Mouse (Mus musculus): ENCODE measurements around the gene Lgals3bp. TPM values are rescaled to one million over a fixed set of nuclear protein-coding genes. Genes with fewer than 3 reads are reported as not detected.

The Lgals3bp gene
- total and polyA plus RNA-seq, 3 experiments, result 3.0 to 18.3 TPM; not detected in 1

DNA sequence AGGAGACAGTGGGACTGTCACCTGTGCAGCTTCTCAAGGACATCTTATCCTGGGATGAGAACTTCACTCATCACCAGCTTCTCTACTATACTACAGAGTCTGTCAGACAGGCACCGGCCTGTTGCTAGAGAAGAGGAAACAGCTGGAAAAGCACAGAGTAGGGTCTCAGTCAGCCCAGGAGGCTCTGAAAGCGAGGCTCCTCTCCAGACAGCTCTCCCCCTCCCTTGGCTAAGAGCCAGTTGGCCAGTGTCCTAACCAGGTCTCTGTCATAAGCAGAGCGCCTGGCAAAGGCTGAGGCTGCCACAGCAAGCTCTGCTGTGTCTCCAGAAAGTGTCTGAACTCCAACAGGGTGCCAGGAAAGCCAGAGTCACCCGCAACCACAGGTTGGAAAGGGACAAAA, 56.2 kb downstream of the Lgals3bp start:
- no peak overlapping the region for H3K9ac ChIP-seq (ENCODE audit: control insufficient read depth, low read depth, low read length, poor library complexity, severe bottlenecking)
- peaks cover 3 to 13% of the 10 kb centered on the region in 2 experiments; a peak in 3 of 4 replicates for H3K27me3 ChIP-seq (ENCODE audit: control insufficient read depth in 1 of 2, insufficient read depth in 2 of 2, low read length in 2 of 2)
- no peaks in the 10 kb centered on the region for H3K79me2 ChIP-seq (ENCODE audit: control insufficient read depth, insufficient read depth, low read length, poor library complexity)
- H3K9me3 ChIP-seq (replicated peaks; ENCODE audit: insufficient read depth, low read length), result no peaks in the 10 kb centered on the region
- H3K36me3 ChIP-seq (ENCODE audit: control insufficient read depth in 1 of 2, insufficient read depth in 2 of 2, low read length in 2 of 2), result peaks cover 0 to 10% of the 10 kb centered on the region in 2 experiments; a peak in 2 of 4 replicates
- no peak overlapping the region for H3K27ac ChIP-seq (ENCODE audit: control insufficient read depth, low read depth, low read length)
- peaks cover 6 to 13% of the 10 kb centered on the region in 2 experiments; a peak in 3 of 4 replicates for H3K4me1 ChIP-seq (ENCODE audit: control insufficient read depth in 1 of 2, insufficient read depth in 2 of 2, low read length in 2 of 2)
- no peak for DNase-seq (ENCODE audit: low read depth, low spot score)
- no peak for TF ChIP-seq GATA1 (IDR thresholded peaks at IDR 0.05; ENCODE audit: low read depth, low read length)
- no peak for TF ChIP-seq ZKSCAN1 (IDR thresholded peaks at IDR 0.05; ENCODE audit: low read depth, low read length)
- TF ChIP-seq UBTF (IDR thresholded peaks at IDR 0.05; ENCODE audit: borderline replicate concordance, insufficient read depth, low read depth, low read length), result no peak
- no peak overlapping the region for H3K4me3 ChIP-seq (ENCODE audit: control insufficient read depth in 1 of 2, insufficient read depth in 1 of 2, low read depth in 2 of 2, low read length in 2 of 2)

DNA sequence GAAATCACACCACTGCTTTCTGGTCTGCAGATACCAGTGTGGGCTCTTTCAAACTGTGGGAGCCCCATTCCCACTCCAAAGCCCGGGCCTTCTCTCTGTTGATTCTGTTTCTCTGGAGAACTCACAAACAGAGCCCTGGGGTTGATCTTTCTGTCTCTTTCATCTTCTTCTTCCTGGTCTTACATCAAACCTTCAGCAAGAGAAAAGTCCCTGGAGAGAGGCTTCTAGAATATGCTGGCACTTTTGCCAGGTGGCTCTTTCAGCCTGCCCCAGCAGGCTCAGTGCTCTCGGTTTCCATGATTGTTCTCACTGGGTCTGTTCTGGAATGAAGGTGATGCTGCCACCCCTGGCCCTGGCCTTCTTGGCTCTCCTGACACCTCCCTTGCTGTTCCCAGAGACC, 58.3 kb downstream of the Lgals3bp start:
- Histone ChIP-seq H3K9ac (ENCODE audit: control insufficient read depth, low read depth, low read length, poor library complexity, severe bottlenecking) (no peak overlapping the region), H3K79me2 (ENCODE audit: control insufficient read depth, insufficient read depth, low read length, poor library complexity) (no peaks in the 10 kb centered on the region), H3K9me3 (replicated peaks; ENCODE audit: insufficient read depth, low read length) (no peaks in the 10 kb centered on the region), H3K4me3 (ENCODE audit: control insufficient read depth in 1 of 2, insufficient read depth in 1 of 2, low read depth in 2 of 2, low read length in 2 of 2) (no peak overlapping the region), H3K27ac (ENCODE audit: control insufficient read depth, low read depth, low read length) (no peak overlapping the region), H3K4me1 (ENCODE audit: control insufficient read depth in 1 of 2, insufficient read depth in 2 of 2, low read length in 2 of 2) (peaks cover 2 to 5% of the 10 kb centered on the region in 2 experiments; a peak in 3 of 4 replicates), H3K27me3 (ENCODE audit: control insufficient read depth in 1 of 2, insufficient read depth in 2 of 2, low read length in 2 of 2) (peaks cover 8 to 18% of the 10 kb centered on the region in 2 experiments), H3K36me3 (ENCODE audit: control insufficient read depth in 1 of 2, insufficient read depth in 2 of 2, low read length in 2 of 2) (peaks cover 0 to 5% of the 10 kb centered on the region in 2 experiments; a peak in 2 of 4 replicates)
- TF ChIP-seq TCF12 (IDR thresholded peaks at IDR 0.05; ENCODE audit: low read depth, low read length), result no peak
- no peak for TF ChIP-seq MAZ (IDR thresholded peaks at IDR 0.05; ENCODE audit: low read depth, low read length)
- no peak for TF ChIP-seq GABPA (IDR thresholded peaks at IDR 0.05; ENCODE audit: low read depth, low read length)
- TF ChIP-seq E2F4 (IDR thresholded peaks at IDR 0.05; ENCODE audit: borderline replicate concordance, low read depth, low read length), result no peak
- no peak for TF ChIP-seq POLR2A (IDR thresholded peaks at IDR 0.05; ENCODE audit: control insufficient read depth in 1 of 2, insufficient read depth in 1 of 2, low read depth in 1 of 2, low read length in 2 of 2, poor library complexity in 1 of 2)
- TF ChIP-seq ZMIZ1 (IDR thresholded peaks at IDR 0.05; ENCODE audit: low read depth, low read length), result no peak
- TF ChIP-seq BHLHE40 (IDR thresholded peaks at IDR 0.05; ENCODE audit: borderline replicate concordance, low read depth, low read length), result no peak
- no peak for TF ChIP-seq SIN3A (IDR thresholded peaks at IDR 0.05; ENCODE audit: low read length)
- DNase-seq (ENCODE audit: low read depth, low spot score), result no peak

Other genes with a start within 250 kb of the Lgals3bp start
- gene Cyth1, start 153.5 kb downstream of the Lgals3bp start, total RNA-seq (2012; rRNA removed), result 12.0 and 13.6 TPM in 2 replicates
- gene Cyth1, start 153.5 kb downstream of the Lgals3bp start, polyA plus RNA-seq (2012; ENCODE audit: insufficient read depth in 1 of 2, insufficient read length in 2 of 2, low read depth in 1 of 2, low replicate concordance in 2 of 2, missing spikeins in 1 of 2), result 10 to 100 TPM in 1 of 2 experiments, not detected in 1; 13.2 TPM
- 21.3 and 24.8 TPM in 2 replicates for gene Usp36, start 111.8 kb downstream of the Lgals3bp start, total RNA-seq (2012; rRNA removed)
- 10 to 100 TPM; 50.7 to 89.6 TPM for gene Usp36, start 111.8 kb downstream of the Lgals3bp start, polyA plus RNA-seq (2012; ENCODE audit: insufficient read depth in 1 of 2, insufficient read length in 2 of 2, low read depth in 1 of 2, low replicate concordance in 2 of 2, missing spikeins in 1 of 2)
- gene Cep295nl, start 59.6 kb downstream of the Lgals3bp start, total RNA-seq (2012; rRNA removed), result not detected in 2 replicates
- gene Cep295nl, start 59.6 kb downstream of the Lgals3bp start, polyA plus RNA-seq (2012; ENCODE audit: insufficient read depth in 1 of 2, insufficient read length in 2 of 2, low read depth in 1 of 2, low replicate concordance in 2 of 2, missing spikeins in 1 of 2), result not detected
- gene Timp2, start 46.4 kb downstream of the Lgals3bp start, total RNA-seq (2012; rRNA removed), result not detected in 2 replicates
- not detected for gene Timp2, start 46.4 kb downstream of the Lgals3bp start, polyA plus RNA-seq (2012; ENCODE audit: insufficient read depth in 1 of 2, insufficient read length in 2 of 2, low read depth in 1 of 2, low replicate concordance in 2 of 2, missing spikeins in 1 of 2)
- gene Cant1, start 17.0 kb upstream of the Lgals3bp start, total RNA-seq (2012; rRNA removed), result 25.8 and 26.0 TPM in 2 replicates
- 100 to 1,000 TPM in 1 of 2 experiments, 10 to 100 TPM in 1; 34.4 to 145 TPM for gene Cant1, start 17.0 kb upstream of the Lgals3bp start, polyA plus RNA-seq (2012; ENCODE audit: insufficient read depth in 1 of 2, insufficient read length in 2 of 2, low read depth in 1 of 2, low replicate concordance in 2 of 2, missing spikeins in 1 of 2)
- 0.07 and 0.27 TPM in 2 replicates for gene C1qtnf1, start 26.1 kb upstream of the Lgals3bp start, total RNA-seq (2012; rRNA removed)
- gene C1qtnf1, start 26.1 kb upstream of the Lgals3bp start, polyA plus RNA-seq (2012; ENCODE audit: insufficient read depth in 1 of 2, insufficient read length in 2 of 2, low read depth in 1 of 2, low replicate concordance in 2 of 2, missing spikeins in 1 of 2), result under 1 TPM in 1 of 2 experiments, not detected in 1; 0.72 TPM
- 15.3 and 19.7 TPM in 2 replicates for gene Engase, start 74.7 kb upstream of the Lgals3bp start, total RNA-seq (2012; rRNA removed)
- gene Engase, start 74.7 kb upstream of the Lgals3bp start, polyA plus RNA-seq (2012; ENCODE audit: insufficient read depth in 1 of 2, insufficient read length in 2 of 2, low read depth in 1 of 2, low replicate concordance in 2 of 2, missing spikeins in 1 of 2), result 10 to 100 TPM in 1 of 2 experiments, not detected in 1; 23.5 TPM

All from MEL (cell line).